Mouse (Mus musculus): ENCODE measurements around the gene Rnf44. TPM values are rescaled to one million over a fixed set of nuclear protein-coding genes. Genes with fewer than 3 reads are reported as not detected.

Gene Rnf44
- polyA plus RNA-seq (2012; ENCODE audit: insufficient read depth, low replicate concordance), result 132 and 507 TPM in 2 replicates

DNA sequence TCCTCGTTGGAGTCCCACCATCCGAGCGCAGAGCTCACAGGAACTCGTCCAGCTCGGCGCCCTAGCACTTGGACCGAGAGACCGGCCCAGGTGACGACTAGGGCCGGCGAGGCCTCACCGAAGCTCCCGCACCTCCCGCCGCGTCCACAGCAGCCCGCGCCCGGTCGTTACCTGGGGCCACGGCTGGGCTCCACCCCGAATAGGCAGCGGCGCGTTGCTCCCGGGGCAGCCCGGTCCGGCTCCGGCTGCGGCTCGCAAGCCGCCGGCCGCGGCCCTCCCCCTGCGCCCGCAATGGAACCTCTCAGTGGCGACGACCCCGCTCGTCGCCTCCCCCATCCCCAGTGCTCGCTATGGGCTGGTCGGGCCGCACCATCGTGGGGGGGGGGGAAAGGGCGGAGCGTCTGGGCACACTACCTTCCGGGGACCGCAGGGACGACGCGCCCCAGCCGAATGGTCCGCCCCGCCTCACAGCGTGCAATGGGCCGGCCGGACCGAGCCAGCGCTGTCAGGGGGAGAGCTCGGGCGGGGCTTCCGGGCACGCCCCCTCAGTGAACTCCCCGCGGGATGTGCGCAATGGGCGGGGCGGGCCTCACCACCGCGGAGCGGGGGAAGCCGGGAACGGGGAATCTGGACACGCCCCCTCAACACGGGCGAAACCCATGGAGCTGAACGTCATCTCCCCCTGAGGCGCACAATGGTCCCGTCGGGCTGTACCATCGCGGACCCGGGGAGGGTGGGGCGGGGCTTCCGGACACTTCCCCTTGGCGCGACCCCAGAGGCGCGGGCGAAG is at the start of gene Rnf44:
Gene Rnf44 (minus strand): TSS at position 350 of the 790 bp plus-strand sequence.
- H3K4me1 ChIP-seq, result peaks cover 59% of the 10 kb centered on the region
- peak within 1 kb of the TSS; percentile 93 for H3K4me3 ChIP-seq (replicated peaks)
- H3K36me3 ChIP-seq (replicated peaks; ENCODE audit: low read length), result peaks cover 6% of the 10 kb centered on the region
- H3K27me3 ChIP-seq (replicated peaks), result no peaks in the 10 kb centered on the region
- TF ChIP-seq FLI1 (IDR thresholded peaks at IDR 0.05; ENCODE audit: low read length) (0 out of 2 replicates have a peak, but pooled peaks have one; percentile 22), GATA1 (IDR thresholded peaks at IDR 0.05; ENCODE audit: borderline replicate concordance, low read length) (no peak)
- H3K9me3 ChIP-seq, result no peaks in the 10 kb centered on the region

DNA sequence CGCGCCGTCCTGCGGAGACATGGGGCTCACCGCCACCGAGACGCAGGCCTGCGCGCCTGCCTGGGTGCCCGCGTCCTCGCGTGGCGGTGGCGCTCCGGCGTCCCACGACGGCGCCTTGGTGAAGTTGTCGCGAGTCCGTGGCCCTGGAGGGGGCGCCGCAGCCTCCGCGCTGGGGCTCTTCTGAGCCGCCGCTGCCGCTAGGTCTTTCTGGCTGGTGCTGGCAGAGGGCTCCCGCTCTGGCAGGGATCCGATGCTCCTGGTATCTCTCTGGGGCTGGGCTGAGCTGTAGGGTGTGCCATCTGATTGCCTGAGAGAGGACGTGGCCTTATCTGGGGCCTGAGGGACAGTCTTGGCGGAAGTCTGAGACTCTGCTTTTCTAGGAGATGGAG is 44.5 kb upstream of the Rnf44 start:
- TF ChIP-seq FLI1 (IDR thresholded peaks at IDR 0.05; ENCODE audit: low read length) (no peak), GATA1 (IDR thresholded peaks at IDR 0.05; ENCODE audit: borderline replicate concordance, low read length) (no peak)
- Histone ChIP-seq H3K4me1 (no peaks in the 10 kb centered on the region), H3K9me3 (no peaks in the 10 kb centered on the region), H3K36me3 (replicated peaks; ENCODE audit: low read length) (no peaks in the 10 kb centered on the region), H3K27me3 (replicated peaks) (peaks cover 82% of the 10 kb centered on the region), H3K4me3 (replicated peaks) (no peak overlapping the region)

DNA sequence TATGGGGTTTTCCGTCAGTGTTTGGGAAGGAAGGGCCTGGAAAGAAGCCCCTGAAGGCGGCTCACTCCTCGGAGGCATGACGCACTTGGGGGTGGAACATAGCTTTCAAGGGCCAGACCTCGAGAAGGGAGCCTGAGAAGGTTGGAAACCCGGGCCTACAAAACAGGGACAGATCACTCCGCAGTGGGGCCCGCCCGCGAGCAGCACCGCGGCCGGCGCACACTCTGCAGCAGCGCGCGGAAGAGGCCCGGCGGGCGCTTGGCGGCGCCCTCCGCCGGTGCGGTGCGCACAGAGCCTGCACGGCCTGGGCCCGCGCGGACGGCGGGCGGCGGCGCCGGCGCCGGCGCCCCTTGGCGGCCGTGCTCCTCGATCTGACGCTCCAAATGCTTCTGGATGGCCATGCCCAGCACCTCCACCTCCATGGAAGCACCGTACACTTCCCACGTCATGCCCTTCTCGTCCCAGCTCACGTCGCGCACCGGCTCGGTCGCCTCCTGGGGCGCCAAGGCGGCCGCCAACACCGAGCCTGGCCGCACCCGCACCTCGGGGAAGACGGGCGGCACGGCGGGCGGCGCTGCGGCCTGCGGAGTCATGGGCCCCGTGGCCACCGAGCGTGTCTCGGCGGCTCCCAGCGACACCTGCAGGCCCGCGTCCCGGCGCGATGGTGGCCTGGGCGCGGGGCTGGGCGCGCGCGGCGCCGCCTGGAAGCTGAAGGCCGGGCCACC is 43.9 kb upstream of the Rnf44 start:
- peaks cover 82% of the 10 kb centered on the region for H3K27me3 ChIP-seq (replicated peaks)
- no peaks in the 10 kb centered on the region for H3K9me3 ChIP-seq
- TF ChIP-seq GATA1 (IDR thresholded peaks at IDR 0.05; ENCODE audit: borderline replicate concordance, low read length) (no peak), FLI1 (IDR thresholded peaks at IDR 0.05; ENCODE audit: low read length) (no peak)
- H3K4me1 ChIP-seq, result no peaks in the 10 kb centered on the region
- H3K36me3 ChIP-seq (replicated peaks; ENCODE audit: low read length), result no peaks in the 10 kb centered on the region
- H3K4me3 ChIP-seq (replicated peaks), result peak overlapping the region; percentile 50

DNA sequence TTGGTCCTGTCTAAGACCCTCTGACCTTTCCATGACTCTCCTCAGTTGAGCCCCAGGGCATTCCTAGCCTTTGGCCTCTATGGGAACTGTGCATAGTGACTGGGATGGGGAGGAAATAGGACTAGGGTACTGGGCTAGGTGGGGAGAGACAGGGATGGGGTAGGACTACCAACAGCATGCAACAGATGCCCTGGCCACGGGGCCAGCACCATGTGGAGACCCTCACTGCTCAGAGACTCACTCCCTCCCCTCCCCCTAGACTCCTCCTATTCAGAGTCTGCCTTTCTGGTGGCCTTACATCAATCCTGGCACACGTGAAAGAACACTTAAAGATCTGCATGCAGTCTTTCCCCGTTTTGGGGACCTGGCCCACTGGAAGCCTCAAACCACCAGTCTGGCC is 43.2 kb upstream of the Rnf44 start:
- no peak overlapping the region for H3K4me3 ChIP-seq (replicated peaks)
- H3K27me3 ChIP-seq (replicated peaks), result peaks cover 74% of the 10 kb centered on the region
- H3K36me3 ChIP-seq (replicated peaks; ENCODE audit: low read length), result no peaks in the 10 kb centered on the region
- H3K4me1 ChIP-seq, result no peaks in the 10 kb centered on the region
- no peak for TF ChIP-seq FLI1 (IDR thresholded peaks at IDR 0.05; ENCODE audit: low read length)
- no peak for TF ChIP-seq GATA1 (IDR thresholded peaks at IDR 0.05; ENCODE audit: borderline replicate concordance, low read length)
- H3K9me3 ChIP-seq, result no peaks in the 10 kb centered on the region

DNA sequence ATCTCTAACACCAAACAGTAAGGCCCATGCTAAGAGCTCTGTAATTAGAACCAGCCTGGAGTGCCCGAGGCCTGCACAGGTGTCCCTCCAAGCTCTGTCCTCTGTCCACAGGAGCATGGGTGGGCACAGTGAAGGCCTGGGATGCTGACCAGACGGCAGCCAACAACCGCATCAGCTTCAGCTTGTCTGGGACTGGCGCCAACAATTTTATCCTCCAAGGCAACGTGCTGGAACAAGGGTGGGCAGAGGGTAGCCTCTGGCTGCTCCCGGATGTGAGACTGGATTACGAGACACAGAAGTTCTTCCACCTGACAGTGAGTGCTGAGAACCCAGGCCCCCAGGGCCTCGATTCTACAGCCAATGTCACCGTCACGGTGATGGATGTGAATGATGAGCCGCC is 32.4 kb upstream of the Rnf44 start:
- TF ChIP-seq FLI1 (IDR thresholded peaks at IDR 0.05; ENCODE audit: low read length), result no peak
- no peak for TF ChIP-seq GATA1 (IDR thresholded peaks at IDR 0.05; ENCODE audit: borderline replicate concordance, low read length)
- Histone ChIP-seq H3K36me3 (replicated peaks; ENCODE audit: low read length) (no peaks in the 10 kb centered on the region), H3K4me3 (replicated peaks) (no peak overlapping the region), H3K4me1 (no peaks in the 10 kb centered on the region), H3K27me3 (replicated peaks) (peaks cover 34% of the 10 kb centered on the region), H3K9me3 (peaks cover 23% of the 10 kb centered on the region)

DNA sequence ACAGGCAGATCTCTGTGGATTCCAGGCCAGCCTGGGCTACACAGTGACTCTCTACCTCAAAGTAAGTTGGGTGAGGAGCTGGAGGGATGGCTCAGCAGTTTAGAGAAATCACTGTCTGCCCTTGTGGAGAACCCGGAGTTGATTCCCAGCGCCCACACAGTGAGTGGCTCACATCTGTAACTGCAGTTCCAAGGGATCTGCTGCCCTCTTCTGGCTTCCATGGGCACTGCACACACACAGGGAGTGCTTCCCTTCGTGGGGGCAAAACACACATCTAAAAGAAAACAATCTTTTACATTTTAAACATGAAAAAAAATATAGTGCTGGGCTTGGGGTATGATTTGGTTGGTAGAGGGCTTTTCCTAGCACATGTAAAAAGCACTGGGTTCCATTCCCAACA is 29.4 kb upstream of the Rnf44 start:
- no peaks in the 10 kb centered on the region for H3K4me1 ChIP-seq
- TF ChIP-seq GATA1 (IDR thresholded peaks at IDR 0.05; ENCODE audit: borderline replicate concordance, low read length) (no peak), FLI1 (IDR thresholded peaks at IDR 0.05; ENCODE audit: low read length) (no peak)
- peaks cover 44% of the 10 kb centered on the region for H3K27me3 ChIP-seq (replicated peaks)
- no peak overlapping the region for H3K4me3 ChIP-seq (replicated peaks)
- H3K36me3 ChIP-seq (replicated peaks; ENCODE audit: low read length), result no peaks in the 10 kb centered on the region
- peaks cover 23% of the 10 kb centered on the region for H3K9me3 ChIP-seq

DNA sequence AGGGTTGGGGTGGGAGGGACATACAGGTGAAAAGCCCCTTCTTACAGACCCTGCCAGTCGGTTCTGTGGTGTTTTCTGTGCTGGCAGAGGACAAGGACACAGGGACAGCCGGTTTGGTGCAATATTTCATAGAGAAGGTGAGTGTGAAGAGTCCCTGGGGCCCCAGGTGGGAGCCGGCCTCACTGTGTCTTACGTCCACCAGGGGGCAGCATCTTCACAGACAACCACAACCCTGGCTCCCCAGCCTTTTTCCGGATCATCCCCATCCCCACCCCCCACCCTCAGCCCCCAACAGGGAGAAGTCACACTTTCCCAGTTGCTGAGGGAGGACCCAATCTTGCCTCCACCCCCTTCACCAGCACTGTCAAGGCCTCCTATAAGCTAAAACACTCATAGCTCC is 23.2 kb upstream of the Rnf44 start:
- TF ChIP-seq FLI1 (IDR thresholded peaks at IDR 0.05; ENCODE audit: low read length), result no peak
- no peak for TF ChIP-seq GATA1 (IDR thresholded peaks at IDR 0.05; ENCODE audit: borderline replicate concordance, low read length)
- Histone ChIP-seq H3K36me3 (replicated peaks; ENCODE audit: low read length) (no peaks in the 10 kb centered on the region), H3K9me3 (peaks cover 10% of the 10 kb centered on the region), H3K4me1 (no peaks in the 10 kb centered on the region), H3K4me3 (replicated peaks) (no peak overlapping the region), H3K27me3 (replicated peaks) (peaks cover 57% of the 10 kb centered on the region)

DNA sequence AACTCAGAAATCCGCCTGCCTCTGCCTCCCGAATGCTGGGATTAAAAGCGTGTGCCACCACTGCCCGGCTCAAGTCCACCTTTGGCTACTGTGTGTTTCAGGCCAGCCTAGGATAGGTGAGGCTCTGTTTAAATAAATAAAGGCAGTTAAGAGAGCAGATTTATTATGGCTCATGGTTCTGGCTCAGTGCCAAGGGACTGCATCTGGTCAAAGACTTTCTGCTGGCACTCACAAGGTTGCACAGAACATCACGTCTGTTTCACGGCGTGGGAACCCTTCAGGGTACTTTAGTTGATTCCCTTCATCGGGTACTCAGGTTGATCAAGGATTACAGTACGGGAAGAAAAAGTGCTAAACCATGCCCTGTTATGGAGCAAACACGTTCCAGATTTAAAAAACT is 21.3 kb upstream of the Rnf44 start:
- no peaks in the 10 kb centered on the region for H3K36me3 ChIP-seq (replicated peaks; ENCODE audit: low read length)
- no peak overlapping the region for H3K4me3 ChIP-seq (replicated peaks)
- peaks cover 20% of the 10 kb centered on the region for H3K9me3 ChIP-seq
- TF ChIP-seq GATA1 (IDR thresholded peaks at IDR 0.05; ENCODE audit: borderline replicate concordance, low read length) (no peak), FLI1 (IDR thresholded peaks at IDR 0.05; ENCODE audit: low read length) (no peak)
- peaks cover 56% of the 10 kb centered on the region for H3K27me3 ChIP-seq (replicated peaks)
- H3K4me1 ChIP-seq, result no peaks in the 10 kb centered on the region

DNA sequence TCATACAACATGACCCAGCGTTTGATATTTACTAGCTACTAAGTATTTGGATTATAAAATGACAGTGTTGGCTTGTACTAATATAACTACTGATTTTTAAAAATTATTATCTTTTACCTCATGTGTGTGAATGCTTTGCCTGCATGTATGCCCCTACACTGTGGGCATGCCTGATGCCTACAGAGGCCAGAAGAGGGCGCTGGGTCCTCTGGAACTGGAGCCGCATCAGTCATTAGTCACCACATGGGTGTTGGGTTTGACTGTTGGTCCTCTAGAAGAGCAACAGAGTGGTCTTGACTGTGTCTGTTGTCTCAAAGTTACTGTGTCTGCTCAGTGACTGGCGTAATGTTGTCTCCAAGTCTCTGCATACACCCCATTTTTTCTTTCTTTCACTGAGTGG is 20.7 kb upstream of the Rnf44 start:
- H3K4me3 ChIP-seq (replicated peaks), result no peak overlapping the region
- H3K9me3 ChIP-seq, result peaks cover 20% of the 10 kb centered on the region
- H3K4me1 ChIP-seq, result no peaks in the 10 kb centered on the region
- TF ChIP-seq FLI1 (IDR thresholded peaks at IDR 0.05; ENCODE audit: low read length) (no peak), GATA1 (IDR thresholded peaks at IDR 0.05; ENCODE audit: borderline replicate concordance, low read length) (no peak)
- peaks cover 53% of the 10 kb centered on the region for H3K27me3 ChIP-seq (replicated peaks)
- H3K36me3 ChIP-seq (replicated peaks; ENCODE audit: low read length), result no peaks in the 10 kb centered on the region

DNA sequence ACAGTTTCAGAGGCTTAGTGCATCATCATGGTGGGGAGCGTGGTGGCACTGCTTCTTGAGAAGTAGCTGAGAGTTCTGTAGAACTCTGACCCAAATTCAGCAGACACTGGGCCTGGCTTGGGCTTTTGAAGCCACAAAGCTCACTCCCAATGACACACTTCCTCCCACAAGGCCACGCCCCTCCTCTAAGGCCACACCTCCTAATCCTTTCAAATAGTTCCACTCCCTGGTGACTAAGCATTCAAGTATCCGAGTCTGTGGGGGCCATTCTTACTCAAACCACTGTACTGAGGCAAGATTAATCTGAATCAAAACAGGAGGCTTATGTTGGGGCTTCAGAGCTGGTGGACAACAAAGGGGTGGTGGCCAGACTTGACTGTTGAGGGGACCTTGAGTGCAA is 17.2 kb upstream of the Rnf44 start:
- TF ChIP-seq GATA1 (IDR thresholded peaks at IDR 0.05; ENCODE audit: borderline replicate concordance, low read length), result no peak
- TF ChIP-seq FLI1 (IDR thresholded peaks at IDR 0.05; ENCODE audit: low read length), result no peak
- H3K36me3 ChIP-seq (replicated peaks; ENCODE audit: low read length), result no peaks in the 10 kb centered on the region
- H3K4me3 ChIP-seq (replicated peaks), result no peak overlapping the region
- H3K27me3 ChIP-seq (replicated peaks), result peaks cover 34% of the 10 kb centered on the region
- H3K4me1 ChIP-seq, result no peaks in the 10 kb centered on the region
- H3K9me3 ChIP-seq, result peaks cover 20% of the 10 kb centered on the region

All from megakaryocyte, embryonic 14.5 days (primary cell).